27 mouse cellular contexts compared by ENCODE assay signal in the genomic region with DNA sequence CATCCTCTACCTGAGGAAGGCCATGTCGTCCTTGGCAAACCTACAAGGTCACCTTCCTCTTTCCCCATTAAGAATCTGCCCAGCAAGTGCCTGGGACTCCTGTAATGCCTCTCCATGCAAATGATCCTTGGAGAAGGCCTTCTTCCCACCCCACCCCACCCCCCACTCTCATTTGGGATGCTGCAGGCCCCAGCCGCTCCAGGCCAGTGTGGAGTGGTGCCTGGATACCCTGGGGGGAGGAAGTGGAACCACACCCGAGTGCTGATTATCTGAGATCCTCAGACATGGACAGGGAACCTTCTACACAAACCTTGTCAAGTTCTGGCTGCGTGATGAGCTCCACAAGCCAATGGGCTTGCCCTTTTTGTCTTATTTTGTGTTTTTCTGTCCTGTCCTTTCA. TPM values are rescaled to one million over a fixed set of nuclear protein-coding genes. Genes with fewer than 3 reads are reported as not detected.
DNase-seq lines count a peak whose midpoint lies in the region; ATAC-seq and TF ChIP-seq lines count a peak whose summit lies in the region.
"Had no signal": no experiment of that assay in that cellular context is flagged by ENCODE, and none has a peak within 500 bp of the region (broad histone marks: within the 10 kb centered on the region; RNA-seq: fewer than 3 reads in every experiment).

No protein-coding gene starts in this region.

- H3K36me3 ChIP-seq in CH12.LX (replicated peaks in 1 of 2; ENCODE audit: control insufficient read depth in 1 of 2, insufficient read depth in 1 of 2, low read length in 1 of 2) = no peaks in the 10 kb centered on the region
- H3K36me3 ChIP-seq in E14TG2a.4 (ENCODE audit: insufficient read depth, low read length) = peaks cover 9% of the 10 kb centered on the region; the same call in 1 of the 2 replicates
- peaks cover 0 to 2% of the 10 kb centered on the region in 2 experiments; a peak in 2 of 4 replicates for H3K36me3 ChIP-seq in MEL (ENCODE audit: control insufficient read depth in 1 of 2, insufficient read depth in 2 of 2, low read length in 2 of 2)
- H3K36me3 ChIP-seq: embryonic facial prominence, embryonic 10.5 days; G1E; heart, embryonic 12.5 days; hindbrain, embryonic 10.5 days; intestine, embryonic 15.5 days had no signal

- no peak for TF ChIP-seq RAD21 in CH12.LX (IDR thresholded peaks at IDR 0.05; ENCODE audit: low read depth, low read length)
- no peak for TF ChIP-seq RAD21 in MEL (IDR thresholded peaks at IDR 0.05; ENCODE audit: low read depth, low read length)

- H3K27me3 ChIP-seq in CH12.LX (replicated peaks) (no peaks in the 10 kb centered on the region), E14TG2a.4 (ENCODE audit: insufficient read depth, low read length) (no peaks in the 10 kb centered on the region), MEL (ENCODE audit: control insufficient read depth in 1 of 2, insufficient read depth in 2 of 2, low read length in 2 of 2) (peaks cover 0 to 2% of the 10 kb centered on the region in 2 experiments; a peak in 1 of 4 replicates)
- H3K27me3 ChIP-seq: forebrain, embryonic 13.5 days; heart, embryonic 12.5 days; intestine, embryonic 15.5 days had no signal

- in situ Hi-C loops in CH12.LX (cut with MboI; ENCODE audit: low pct_ligation_motif_present, low pct_unique_long_range_greater_than_20kb, low sequenced_read_pairs) = no loop called here

- intact Hi-C loops in gastrocnemius, postnatal 36 days (cut with DNase I) = no loop called here

- dilution Hi-C loops in CH12.LX (cut with MboI; ENCODE audit: extremely low pct_ligation_motif_present, extremely low pct_unique_long_range_greater_than_20kb, low sequenced_read_pairs) = no loop called here

- H3K79me2 ChIP-seq in CH12.LX (replicated peaks; ENCODE audit: control insufficient read depth, extremely low read depth, insufficient read depth, poor library complexity, severe bottlenecking) = no peaks in the 10 kb centered on the region
- H3K79me2 ChIP-seq in MEL (ENCODE audit: control insufficient read depth, insufficient read depth, low read length, poor library complexity) = no peaks in the 10 kb centered on the region

- 0 out of 2 replicates have a peak, but pooled peaks have one; percentile 25 for ATAC-seq in common myeloid progenitor, adult 5-6 weeks (replicated peaks; ENCODE audit: low read depth, poor library complexity, severe bottlenecking)
- ATAC-seq: forebrain, embryonic 13.5 days; forebrain, postnatal 0 days; intestine, embryonic 15.5 days had no signal

- no peak for TF ChIP-seq CTCF in CH12.LX (conservative IDR thresholded peaks at IDR 0.05 in 1 of 2, IDR thresholded peaks at IDR 0.05 in 1 of 2; ENCODE audit: low read depth in 2 of 2, low read length in 2 of 2)
- no peak for TF ChIP-seq CTCF in E14TG2a.4 (conservative IDR thresholded peaks at IDR 0.05; ENCODE audit: low read length)
- TF ChIP-seq CTCF in MEL (IDR thresholded peaks at IDR 0.05 in 2 of 3, conservative IDR thresholded peaks at IDR 0.05 in 1 of 3; ENCODE audit: control insufficient read depth in 1 of 3, insufficient read depth in 1 of 3, low read depth in 2 of 3, low read length in 3 of 3, poor library complexity in 1 of 3, severe bottlenecking in 1 of 3) = no peak

- 0 out of 2 replicates have a peak overlapping the region, but pooled peaks have one; percentile 14 for H3K4me2 ChIP-seq in CH12.LX (ENCODE audit: insufficient read depth, low read depth, poor library complexity, severe bottlenecking)
- H3K4me2 ChIP-seq: forebrain, embryonic 13.5 days; heart, embryonic 12.5 days; hindbrain, embryonic 14.5 days; intestine, embryonic 15.5 days had no signal

- TF ChIP-seq POLR2A in CH12.LX (IDR thresholded peaks at IDR 0.05; ENCODE audit: low read depth, low read length) (no peak), MEL (IDR thresholded peaks at IDR 0.05; ENCODE audit: control insufficient read depth in 1 of 2, insufficient read depth in 1 of 2, low read depth in 1 of 2, low read length in 2 of 2, poor library complexity in 1 of 2) (no peak)

- H3K27ac ChIP-seq in CH12.LX (ENCODE audit: insufficient read depth, low read depth) (no peak overlapping the region), MEL (ENCODE audit: control insufficient read depth, low read depth, low read length) (no peak overlapping the region)
- H3K27ac ChIP-seq: embryonic facial prominence, embryonic 10.5 days; forebrain, embryonic 13.5 days; gastrocnemius, adult 2 months; heart, adult 2 months; hindbrain, embryonic 10.5 days; hindbrain, embryonic 14.5 days; intestine, embryonic 15.5 days had no signal

- H3K9ac ChIP-seq in CH12.LX (ENCODE audit: insufficient read depth, low read depth) (no peak overlapping the region), MEL (ENCODE audit: control insufficient read depth, low read depth, low read length, poor library complexity, severe bottlenecking) (no peak overlapping the region)
- H3K9ac ChIP-seq: forebrain, embryonic 13.5 days; forebrain, postnatal 0 days; heart, embryonic 12.5 days; hindbrain, embryonic 14.5 days; intestine, embryonic 15.5 days had no signal

- TF ChIP-seq EP300 in CH12.LX (IDR thresholded peaks at IDR 0.05; ENCODE audit: low read length) (no peak), MEL (IDR thresholded peaks at IDR 0.05; ENCODE audit: low read depth in 1 of 2, low read length in 2 of 2) (no peak)

- DNase-seq in CH12.LX (ENCODE audit: extremely low read depth) = no peak
- peak; percentile 24 for DNase-seq in MEL (ENCODE audit: low read depth, low spot score)
- DNase-seq in gastrocnemius, postnatal 36 days = no peak
- DNase-seq in frontal cortex, postnatal 10 days (ENCODE audit: low spot score in 2 of 2) = no peak
- no peak for DNase-seq in adrenal gland, adult 2 months
- DNase-seq: adrenal gland, postnatal 10 days; cerebellum, adult 11 months; cerebellum, adult 9-10 months; cerebellum, postnatal 25 days; forebrain, postnatal 0 days; gastrocnemius, adult 2 months; heart, adult 2 months; kidney, adult 18-20 months had no signal

- H3K4me1 ChIP-seq in CH12.LX (ENCODE audit: control insufficient read depth in 1 of 2, insufficient read depth in 2 of 2) (0 out of 4 replicates have a peak, but pooled peaks cover 0 to 4% of the 10 kb centered on the region in 2 experiments), E14TG2a.4 (replicated peaks; ENCODE audit: low read depth, low read length) (peaks cover 46% of the 10 kb centered on the region), MEL (ENCODE audit: control insufficient read depth in 1 of 2, insufficient read depth in 2 of 2, low read length in 2 of 2) (peaks cover 0 to 4% of the 10 kb centered on the region in 2 experiments; a peak in 3 of 4 replicates)
- H3K4me1 ChIP-seq: embryonic facial prominence, embryonic 10.5 days; forebrain, embryonic 13.5 days; heart, embryonic 12.5 days; hindbrain, embryonic 10.5 days; intestine, embryonic 15.5 days had no signal

- H3K4me3 ChIP-seq in CH12.LX (replicated peaks in 1 of 3; ENCODE audit: low read depth in 2 of 3, low read length in 2 of 3, poor library complexity in 1 of 3) (no peak overlapping the region), E14TG2a.4 (replicated peaks; ENCODE audit: low read length) (peak overlapping the region; percentile 20; the same call in 1 of the 2 replicates), MEL (ENCODE audit: control insufficient read depth in 1 of 2, insufficient read depth in 1 of 2, low read depth in 2 of 2, low read length in 2 of 2) (no peak overlapping the region)
- H3K4me3 ChIP-seq: embryonic facial prominence, embryonic 10.5 days; forebrain, embryonic 13.5 days; gastrocnemius, adult 2 months; heart, adult 2 months; heart, embryonic 12.5 days; hindbrain, embryonic 10.5 days; intestine, embryonic 15.5 days had no signal

- peaks cover 2% of the 10 kb centered on the region for H3K9me3 ChIP-seq in CH12.LX (replicated peaks; ENCODE audit: low read length)
- H3K9me3 ChIP-seq in E14TG2a.4 (ENCODE audit: low read length) = no peaks in the 10 kb centered on the region
- H3K9me3 ChIP-seq in MEL (replicated peaks; ENCODE audit: insufficient read depth, low read length) = no peaks in the 10 kb centered on the region
- H3K9me3 ChIP-seq: embryonic facial prominence, embryonic 10.5 days; forebrain, embryonic 13.5 days; heart, embryonic 12.5 days; hindbrain, embryonic 10.5 days; intestine, embryonic 15.5 days had no signal

TF ChIP-seq in CH12.LX, 34 proteins besides CTCF, POLR2A, EP300 and RAD21 (continues in another document):
- no peak for TF ChIP-seq MEF2A (IDR thresholded peaks at IDR 0.05; ENCODE audit: borderline replicate concordance, low read depth, low read length)

TF ChIP-seq in MEL, 35 proteins besides CTCF, POLR2A, EP300 and RAD21 (continues in another document):
- TF ChIP-seq BHLHE40 (IDR thresholded peaks at IDR 0.05; ENCODE audit: borderline replicate concordance, low read depth, low read length) = no peak
- TF ChIP-seq ZMIZ1 (IDR thresholded peaks at IDR 0.05; ENCODE audit: low read depth, low read length) = no peak

RNA-seq across cellular contexts. Expression of gene Tex50, which starts 1.2 kb away (rescaled TPM):
- total RNA-seq in CH12.LX (2012; rRNA removed) (not detected in 2 replicates), CH12.LX (2014; rRNA removed) (not detected in 2 replicates), MEL (2012; rRNA removed) (not detected in 2 replicates)
- polyA plus RNA-seq in CH12.LX (2012; ENCODE audit: insufficient read length, low read depth) (not detected in 2 replicates), MEL (2012; ENCODE audit: insufficient read depth in 1 of 2, insufficient read length in 2 of 2, low read depth in 1 of 2, low replicate concordance in 2 of 2, missing spikeins in 1 of 2) (not detected)
- not detected in 2 replicates for total RNA-seq in common myeloid progenitor, adult 5-6 weeks (2017)
- total RNA-seq in gastrocnemius, postnatal 36 days (2021) = not detected
- total RNA-seq in adrenal gland, adult 2 months (2021) = not detected
- polyA plus RNA-seq in adrenal gland, adult 2 months (2012; rRNA removed) = not detected in 2 replicates
- total RNA-seq: adrenal gland, postnatal 10 days; adrenal gland, postnatal 4 days; forebrain, postnatal 0 days; G1E; gastrocnemius, adult 2 months; gastrocnemius, postnatal 4 days; heart, adult 2 months; heart, postnatal 25 days had no signal
- polyA plus RNA-seq: brain, embryonic 14.5 days; embryonic facial prominence, embryonic 14.5 days; G1E; heart, adult 2 months; heart, embryonic 12.5 days; intestine, embryonic 15.5 days had no signal

RNA-seq across cellular contexts. Expression of gene Ankrd45, which starts 17.8 kb away (rescaled TPM):
- not detected in 2 replicates for total RNA-seq in CH12.LX (2012; rRNA removed)
- not detected in 2 replicates for total RNA-seq in CH12.LX (2014; rRNA removed)
- polyA plus RNA-seq in CH12.LX (2012; ENCODE audit: insufficient read length, low read depth) = 0.23 TPM in 1 of 2 replicates, not detected in the other
- total RNA-seq in MEL (2012; rRNA removed) = not detected in 2 replicates
- not detected for polyA plus RNA-seq in MEL (2012; ENCODE audit: insufficient read depth in 1 of 2, insufficient read length in 2 of 2, low read depth in 1 of 2, low replicate concordance in 2 of 2, missing spikeins in 1 of 2)
- total RNA-seq in common myeloid progenitor, adult 5-6 weeks (2017) = not detected in 2 replicates
- total RNA-seq in gastrocnemius, postnatal 36 days (2021) = not detected
- total RNA-seq in adrenal gland, adult 2 months (2021) = 1 to 10 TPM; 4.4 to 8.3 TPM
- polyA plus RNA-seq in adrenal gland, adult 2 months (2012; rRNA removed) = 0.37 and 0.58 TPM in 2 replicates
- total RNA-seq: gastrocnemius, adult 2 months; gastrocnemius, postnatal 4 days had no signal
- polyA plus RNA-seq: G1E had no signal

RNA-seq across cellular contexts. Expression of gene Klhl20, which starts 29.0 kb away (rescaled TPM):
- total RNA-seq in CH12.LX (2012; rRNA removed) (8.3 and 9.7 TPM in 2 replicates), CH12.LX (2014; rRNA removed) (7.2 and 7.9 TPM in 2 replicates), MEL (2012; rRNA removed) (3.6 and 3.7 TPM in 2 replicates)
- polyA plus RNA-seq in CH12.LX (2012; ENCODE audit: insufficient read length, low read depth) (16.0 and 16.3 TPM in 2 replicates), MEL (2012; ENCODE audit: insufficient read depth in 1 of 2, insufficient read length in 2 of 2, low read depth in 1 of 2, low replicate concordance in 2 of 2, missing spikeins in 1 of 2) (1 to 10 TPM in 1 of 2 experiments, not detected in 1; 7.8 TPM)
- total RNA-seq in common myeloid progenitor, adult 5-6 weeks (2017) = 17.2 and 22.6 TPM in 2 replicates
- total RNA-seq in gastrocnemius, postnatal 36 days (2021) = 1 to 10 TPM; 7.5 to 7.8 TPM
- total RNA-seq in adrenal gland, adult 2 months (2021) = 10 to 100 TPM; 14.1 to 17.2 TPM
- 2.9 and 4.4 TPM in 2 replicates for polyA plus RNA-seq in adrenal gland, adult 2 months (2012; rRNA removed)
